Mouse (Mus musculus): ENCODE results near the gene Gm20388.
A peak's percentile ranks its signal among the peaks of the same experiment; 100 is the strongest.

- TF ChIP-seq CTCF (IDR thresholded peaks at IDR 0.05; ENCODE audit: low read depth) (no peak), EP300 (IDR thresholded peaks at IDR 0.05; ENCODE audit: low read depth) (peak; percentile 84)
Measured at GRCm38 (mm10) chr8:121652774-121653323, 1742.2 kb downstream of the Gm20388 start, which contains the start of gene Zcchc14.
